Mouse (Mus musculus): ENCODE results near the gene Ctdspl. TPM values are rescaled to one million over a fixed set of nuclear protein-coding genes. Genes with fewer than 3 reads are reported as not detected.
A peak's percentile ranks its signal among the peaks of the same experiment; 100 is the strongest.

Ctdspl gene
- polyA plus RNA-seq, 1 experiment from 2014 or later, result 3.7 TPM

DNA sequence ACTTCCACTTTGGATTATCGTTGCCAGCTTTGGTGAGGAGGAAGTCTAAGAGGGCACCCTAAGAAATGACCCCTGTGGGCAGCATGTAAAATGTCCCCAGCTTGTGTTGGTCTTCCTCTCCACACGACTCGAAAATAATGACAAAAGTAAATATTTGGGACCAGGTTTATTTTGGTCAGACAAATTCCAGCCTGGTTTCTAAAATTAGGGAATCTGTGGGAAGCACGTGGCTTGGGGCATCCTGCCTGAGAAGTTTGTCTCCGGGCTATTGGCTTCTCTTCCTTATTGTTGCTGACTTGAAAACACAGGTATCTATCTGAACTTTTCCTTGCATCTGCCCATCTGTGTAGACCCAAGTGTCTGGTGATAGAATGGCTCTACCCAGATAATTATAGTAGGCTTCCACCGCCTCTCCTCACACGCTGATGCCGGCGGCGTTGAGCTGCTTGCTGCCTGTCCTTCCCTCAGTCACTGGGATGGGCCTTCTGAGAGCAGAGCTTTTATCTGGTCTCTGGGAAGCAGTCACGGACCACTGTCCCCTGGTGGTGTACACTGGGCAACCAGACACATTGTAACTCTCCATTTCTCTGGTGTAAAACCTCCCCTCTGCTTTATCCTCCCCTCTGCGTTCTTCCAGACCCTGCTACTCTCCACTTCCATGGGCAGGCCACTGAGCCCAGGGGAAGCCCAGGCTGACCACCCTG is 68.4 kb downstream of the Ctdspl start:
- no peaks in the 10 kb centered on the region for H3K9me3 ChIP-seq (replicated peaks; ENCODE audit: control insufficient read depth, low read length)
- no peak overlapping the region for H3K27ac ChIP-seq (ENCODE audit: low read length)
- H3K4me3 ChIP-seq (ENCODE audit: low read depth, low read length), result no peak overlapping the region
- H3K4me2 ChIP-seq (ENCODE audit: low read depth, low read length), result no peak overlapping the region
- H3K27me3 ChIP-seq (ENCODE audit: control insufficient read depth, insufficient read depth, low read depth, low read length), result no peaks in the 10 kb centered on the region
- 48% methylated on average over 12 of the region's 12 CpGs for WGBS (ENCODE audit: insufficient replicate concordance)
- peaks cover 30% of the 10 kb centered on the region for H3K4me1 ChIP-seq (ENCODE audit: control insufficient read depth, low read depth, low read length)
- ATAC-seq (ENCODE audit: low read depth), result no peak
- no peak overlapping the region for H3K9ac ChIP-seq (ENCODE audit: low read depth, low read length)
- no peaks in the 10 kb centered on the region for H3K36me3 ChIP-seq (ENCODE audit: control insufficient read depth, insufficient read depth)

DNA sequence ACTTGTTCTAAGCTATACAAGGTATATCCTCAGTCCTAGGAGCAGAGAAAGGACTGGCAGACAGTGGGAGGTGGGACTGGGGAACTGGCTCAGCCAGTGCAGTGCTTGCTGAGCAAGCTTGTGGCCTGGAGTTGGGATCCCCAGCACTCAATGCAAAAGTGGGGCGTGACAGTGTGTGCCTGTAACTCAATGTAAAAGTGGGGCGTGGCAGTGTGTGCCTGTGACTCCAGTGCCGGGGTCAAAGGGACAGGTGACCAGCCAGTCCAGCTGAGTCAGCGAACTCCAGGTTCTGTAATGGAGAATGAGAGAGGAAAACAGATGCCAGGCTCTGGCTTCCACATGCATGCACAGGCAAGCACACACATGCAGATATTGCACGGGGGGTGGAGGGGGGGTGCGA is 69.3 kb downstream of the Ctdspl start:
- H3K4me1 ChIP-seq (ENCODE audit: control insufficient read depth, low read depth, low read length), result peaks cover 30% of the 10 kb centered on the region
- H3K36me3 ChIP-seq (ENCODE audit: control insufficient read depth, insufficient read depth), result no peaks in the 10 kb centered on the region
- WGBS (ENCODE audit: insufficient replicate concordance), result 56% methylated on average over 6 of the region's 6 CpGs
- peak; percentile 49; the same call in 1 of the 2 replicates for ATAC-seq (ENCODE audit: low read depth)
- no peak overlapping the region for H3K9ac ChIP-seq (ENCODE audit: low read depth, low read length)
- H3K4me2 ChIP-seq (ENCODE audit: low read depth, low read length), result no peak overlapping the region
- no peak overlapping the region for H3K27ac ChIP-seq (ENCODE audit: low read length)
- H3K9me3 ChIP-seq (replicated peaks; ENCODE audit: control insufficient read depth, low read length), result no peaks in the 10 kb centered on the region
- H3K4me3 ChIP-seq (ENCODE audit: low read depth, low read length), result no peak overlapping the region
- no peaks in the 10 kb centered on the region for H3K27me3 ChIP-seq (ENCODE audit: control insufficient read depth, insufficient read depth, low read depth, low read length)

DNA sequence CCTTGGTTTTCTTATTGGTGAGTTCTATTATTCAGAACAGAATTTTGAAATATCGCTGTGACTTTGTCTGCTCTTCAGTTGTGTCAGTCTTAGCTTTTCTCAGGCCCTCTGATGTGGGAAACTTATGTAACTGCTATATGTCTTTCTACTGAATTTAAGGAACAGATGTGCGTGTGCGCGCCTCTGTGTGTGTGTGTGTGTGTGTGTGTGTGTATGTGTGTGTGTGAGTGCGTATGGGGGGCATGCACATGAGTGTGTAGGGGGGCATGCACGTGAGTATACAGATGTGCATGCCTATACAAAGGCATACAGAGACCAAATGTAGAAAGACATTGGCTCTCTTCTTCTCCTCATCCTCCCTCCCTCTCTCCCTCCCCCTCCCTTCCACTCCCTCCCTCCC is 71.0 kb downstream of the Ctdspl start:
- 81% methylated on average over 6 of the region's 6 CpGs for WGBS (ENCODE audit: insufficient replicate concordance)
- no peak overlapping the region for H3K27ac ChIP-seq (ENCODE audit: low read length)
- peaks cover 23% of the 10 kb centered on the region for H3K4me1 ChIP-seq (ENCODE audit: control insufficient read depth, low read depth, low read length)
- H3K9ac ChIP-seq (ENCODE audit: low read depth, low read length), result no peak overlapping the region
- no peak for ATAC-seq (ENCODE audit: low read depth)
- no peaks in the 10 kb centered on the region for H3K9me3 ChIP-seq (replicated peaks; ENCODE audit: control insufficient read depth, low read length)
- no peaks in the 10 kb centered on the region for H3K36me3 ChIP-seq (ENCODE audit: control insufficient read depth, insufficient read depth)
- H3K27me3 ChIP-seq (ENCODE audit: control insufficient read depth, insufficient read depth, low read depth, low read length), result no peaks in the 10 kb centered on the region
- no peak overlapping the region for H3K4me2 ChIP-seq (ENCODE audit: low read depth, low read length)
- no peak overlapping the region for H3K4me3 ChIP-seq (ENCODE audit: low read depth, low read length)

DNA sequence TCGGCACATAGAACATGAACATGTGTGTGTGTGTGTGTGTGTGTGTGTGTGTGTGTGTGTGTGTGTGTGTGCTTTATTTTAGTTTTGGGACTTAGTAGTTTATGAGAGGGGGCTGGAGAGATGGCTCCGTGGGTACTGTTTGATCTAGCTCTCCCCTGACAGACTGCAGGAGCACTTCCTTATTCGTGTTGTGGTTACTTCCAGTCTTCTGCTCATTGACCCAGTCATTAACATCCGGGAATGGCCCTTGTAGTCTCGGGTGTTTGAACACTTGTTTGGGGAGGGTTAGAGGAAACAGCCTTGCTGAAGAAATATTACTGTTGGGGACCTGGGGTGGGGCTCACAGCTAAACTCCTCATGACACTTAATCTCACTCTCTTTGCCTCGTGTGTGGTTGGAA is 73.9 kb downstream of the Ctdspl start:
- no peak for ATAC-seq (ENCODE audit: low read depth)
- Histone ChIP-seq H3K36me3 (ENCODE audit: control insufficient read depth, insufficient read depth) (no peaks in the 10 kb centered on the region), H3K4me2 (ENCODE audit: low read depth, low read length) (no peak overlapping the region), H3K9me3 (replicated peaks; ENCODE audit: control insufficient read depth, low read length) (no peaks in the 10 kb centered on the region), H3K27me3 (ENCODE audit: control insufficient read depth, insufficient read depth, low read depth, low read length) (no peaks in the 10 kb centered on the region), H3K4me3 (ENCODE audit: low read depth, low read length) (no peak overlapping the region), H3K4me1 (ENCODE audit: control insufficient read depth, low read depth, low read length) (peaks cover 26% of the 10 kb centered on the region), H3K27ac (ENCODE audit: low read length) (no peak overlapping the region), H3K9ac (ENCODE audit: low read depth, low read length) (no peak overlapping the region)
- 21% methylated on average over 6 of the region's 6 CpGs for WGBS (ENCODE audit: insufficient replicate concordance)

DNA sequence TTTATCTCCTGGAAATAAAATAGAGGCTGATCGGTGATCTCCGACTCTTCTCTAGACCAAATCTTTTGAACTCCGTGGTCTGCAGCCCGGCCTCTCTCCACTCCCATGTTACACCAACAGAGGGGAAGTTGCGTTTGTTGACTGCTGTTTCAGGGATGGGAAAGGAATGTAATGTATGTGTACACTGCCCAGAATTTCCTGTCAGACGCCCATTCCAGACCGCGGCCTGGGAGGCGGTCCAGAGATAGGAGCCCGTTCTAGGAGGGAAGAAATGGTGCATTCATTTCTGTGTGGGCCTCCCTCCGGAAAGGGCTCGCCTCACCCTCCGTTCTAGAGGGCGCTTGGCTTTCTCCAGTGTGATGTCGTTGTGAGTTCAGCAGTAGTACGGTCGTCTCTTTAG is 76.0 kb downstream of the Ctdspl start:
- WGBS (ENCODE audit: insufficient replicate concordance), result 12% methylated on average over 17 of the region's 17 CpGs
- H3K4me1 ChIP-seq (ENCODE audit: control insufficient read depth, low read depth, low read length), result peaks cover 17% of the 10 kb centered on the region

DNA sequence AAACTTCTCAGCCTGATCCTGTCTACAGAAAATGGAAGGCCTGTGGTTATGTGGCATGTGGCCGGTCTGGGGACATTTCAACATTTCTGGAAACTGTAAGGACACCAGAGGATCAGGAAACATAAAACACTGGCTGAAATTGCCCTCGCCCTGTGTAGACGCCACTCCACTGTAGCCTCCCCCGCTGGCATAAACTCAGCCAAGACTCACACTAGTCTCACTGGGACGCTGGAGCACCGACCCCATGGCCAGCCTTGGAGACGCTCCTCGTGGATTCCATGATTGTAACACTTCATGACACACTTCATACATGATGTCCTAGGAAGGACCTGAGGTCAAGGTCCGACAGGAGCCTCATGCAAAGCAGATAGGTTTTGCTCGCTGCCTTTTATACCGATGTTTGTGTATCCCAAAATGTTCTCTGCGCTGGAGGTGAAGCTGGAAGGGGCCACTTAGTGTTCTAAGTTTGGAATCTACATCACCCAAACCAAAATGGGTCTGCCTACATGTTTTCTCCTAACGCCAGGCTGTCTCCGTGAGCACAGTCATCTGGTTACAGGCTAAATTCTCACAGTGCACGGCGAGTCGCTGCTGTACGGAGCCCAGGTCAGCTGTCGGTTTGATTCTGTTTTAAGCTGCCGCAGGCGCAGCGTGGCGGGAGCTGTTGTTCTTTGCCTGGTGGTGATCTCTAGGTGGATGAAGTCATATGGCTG is 77.9 kb downstream of the Ctdspl start:
- H3K27me3 ChIP-seq (ENCODE audit: control insufficient read depth, insufficient read depth, low read depth, low read length), result no peaks in the 10 kb centered on the region
- H3K36me3 ChIP-seq (ENCODE audit: control insufficient read depth, insufficient read depth), result no peaks in the 10 kb centered on the region
- no peak for ATAC-seq (ENCODE audit: low read depth)
- no peaks in the 10 kb centered on the region for H3K9me3 ChIP-seq (replicated peaks; ENCODE audit: control insufficient read depth, low read length)
- H3K9ac ChIP-seq (ENCODE audit: low read depth, low read length), result no peak overlapping the region
- WGBS (ENCODE audit: insufficient replicate concordance), result 71% methylated on average over 23 of the region's 23 CpGs
- H3K27ac ChIP-seq (ENCODE audit: low read length), result no peak overlapping the region
- no peak overlapping the region for H3K4me2 ChIP-seq (ENCODE audit: low read depth, low read length)
- no peak overlapping the region for H3K4me3 ChIP-seq (ENCODE audit: low read depth, low read length)
- peaks cover 17% of the 10 kb centered on the region for H3K4me1 ChIP-seq (ENCODE audit: control insufficient read depth, low read depth, low read length)

More for the DNA sequence above, 76.0 kb downstream of the Ctdspl start:
- Histone ChIP-seq H3K4me2 (ENCODE audit: low read depth, low read length) (no peak overlapping the region; the same call in 1 of the 2 replicates), H3K27me3 (ENCODE audit: control insufficient read depth, insufficient read depth, low read depth, low read length) (no peaks in the 10 kb centered on the region), H3K36me3 (ENCODE audit: control insufficient read depth, insufficient read depth) (no peaks in the 10 kb centered on the region), H3K9ac (ENCODE audit: low read depth, low read length) (no peak overlapping the region), H3K27ac (ENCODE audit: low read length) (peak overlapping the region; percentile 64), H3K4me3 (ENCODE audit: low read depth, low read length) (no peak overlapping the region), H3K9me3 (replicated peaks; ENCODE audit: control insufficient read depth, low read length) (no peaks in the 10 kb centered on the region)
- ATAC-seq (ENCODE audit: low read depth), result peak; percentile 59

DNA sequence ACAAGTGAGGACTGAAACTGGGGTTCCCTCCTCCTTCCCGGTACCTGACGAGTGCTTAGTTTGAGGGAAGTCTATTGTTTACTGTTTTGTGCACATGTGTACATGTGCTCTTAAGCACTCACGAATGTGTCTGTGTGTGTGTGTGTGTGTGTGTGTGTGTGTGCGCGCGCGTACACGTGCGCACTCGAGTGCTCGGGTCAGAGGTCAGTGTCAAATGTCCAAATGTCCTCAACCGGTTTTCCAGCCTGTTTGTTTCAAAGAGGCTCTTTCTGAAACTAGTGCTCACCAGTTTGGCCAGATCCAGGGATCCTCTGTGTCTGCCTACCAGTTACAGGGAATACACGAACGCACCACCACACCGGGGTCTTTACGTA is 78.4 kb downstream of the Ctdspl start:
- H3K4me3 ChIP-seq (ENCODE audit: low read depth, low read length), result no peak overlapping the region
- H3K4me1 ChIP-seq (ENCODE audit: control insufficient read depth, low read depth, low read length), result peaks cover 17% of the 10 kb centered on the region
- no peaks in the 10 kb centered on the region for H3K36me3 ChIP-seq (ENCODE audit: control insufficient read depth, insufficient read depth)
- no peak overlapping the region for H3K9ac ChIP-seq (ENCODE audit: low read depth, low read length)
- no peak for ATAC-seq (ENCODE audit: low read depth)
- H3K27me3 ChIP-seq (ENCODE audit: control insufficient read depth, insufficient read depth, low read depth, low read length), result no peaks in the 10 kb centered on the region
- no peaks in the 10 kb centered on the region for H3K9me3 ChIP-seq (replicated peaks; ENCODE audit: control insufficient read depth, low read length)
- no peak overlapping the region for H3K27ac ChIP-seq (ENCODE audit: low read length)
- no peak overlapping the region for H3K4me2 ChIP-seq (ENCODE audit: low read depth, low read length)
- WGBS (ENCODE audit: insufficient replicate concordance), result 80% methylated on average over 16 of the region's 16 CpGs

DNA sequence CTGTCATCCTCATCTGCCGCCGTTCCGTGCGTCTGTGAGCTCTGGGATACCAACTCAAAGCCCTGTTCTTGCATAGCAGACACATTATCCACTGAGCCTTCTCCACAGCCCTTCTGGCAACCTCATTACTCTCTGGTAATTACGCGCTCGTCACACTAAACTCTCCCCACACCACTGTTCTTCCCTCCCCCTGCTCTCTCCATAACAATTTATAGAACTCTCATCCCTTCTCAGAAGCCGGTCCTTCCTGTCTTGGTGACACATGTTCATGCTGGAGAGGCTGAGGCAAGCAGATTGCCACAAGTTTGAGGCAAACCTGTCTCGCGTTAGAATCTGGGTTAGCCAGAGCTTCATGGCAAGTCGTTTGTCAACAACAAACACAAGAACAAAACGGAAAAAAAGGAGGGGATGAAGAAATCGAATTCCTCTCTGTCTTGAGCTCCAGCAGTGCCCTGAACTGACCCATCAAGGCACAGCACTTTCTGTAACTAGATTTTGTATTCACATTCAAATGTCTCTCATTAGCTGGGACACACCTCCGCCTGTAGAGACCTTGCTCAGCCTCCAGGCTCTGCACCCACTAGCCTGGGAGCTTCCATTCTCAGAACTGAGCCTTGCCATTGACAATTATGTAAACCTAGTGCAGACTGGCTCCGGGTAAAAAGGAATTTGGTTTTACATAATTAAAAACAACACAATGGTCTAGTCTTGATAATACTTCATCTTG is 79.2 kb downstream of the Ctdspl start:
- no peak for ATAC-seq (ENCODE audit: low read depth)
- WGBS (ENCODE audit: insufficient replicate concordance), result 77% methylated on average over 15 of the region's 15 CpGs
- H3K4me2 ChIP-seq (ENCODE audit: low read depth, low read length), result no peak overlapping the region

DNA sequence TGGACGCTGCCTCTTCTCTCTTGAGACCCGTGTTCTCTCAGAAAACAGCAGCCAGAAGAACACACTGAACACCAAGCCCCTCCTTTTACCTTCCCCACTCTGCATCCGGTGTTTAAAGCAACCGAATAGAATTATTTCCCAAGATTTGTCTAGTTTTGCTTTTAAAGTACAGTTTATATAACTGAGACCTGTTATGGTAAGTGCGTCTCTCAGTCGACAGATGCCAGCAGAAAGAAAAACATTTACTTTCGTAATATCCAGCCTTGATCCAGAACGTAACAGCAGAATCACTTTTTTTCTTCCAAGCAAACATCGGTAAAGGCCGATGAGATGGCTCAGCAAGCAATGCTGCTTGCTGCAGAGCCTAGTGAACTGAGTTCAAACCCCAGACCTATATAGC is 81.0 kb downstream of the Ctdspl start:
- no peaks in the 10 kb centered on the region for H3K36me3 ChIP-seq (ENCODE audit: control insufficient read depth, insufficient read depth)
- no peak for ATAC-seq (ENCODE audit: low read depth)
- H3K9me3 ChIP-seq (replicated peaks; ENCODE audit: control insufficient read depth, low read length), result no peaks in the 10 kb centered on the region
- H3K27ac ChIP-seq (ENCODE audit: low read length), result no peak overlapping the region
- H3K4me1 ChIP-seq (ENCODE audit: control insufficient read depth, low read depth, low read length), result peaks cover 9% of the 10 kb centered on the region
- H3K4me3 ChIP-seq (ENCODE audit: low read depth, low read length), result no peak overlapping the region
- 73% methylated on average over 10 of the region's 10 CpGs for WGBS (ENCODE audit: insufficient replicate concordance)
- no peaks in the 10 kb centered on the region for H3K27me3 ChIP-seq (ENCODE audit: control insufficient read depth, insufficient read depth, low read depth, low read length)
- no peak overlapping the region for H3K9ac ChIP-seq (ENCODE audit: low read depth, low read length)
- H3K4me2 ChIP-seq (ENCODE audit: low read depth, low read length), result no peak overlapping the region

More for the DNA sequence above, 79.2 kb downstream of the Ctdspl start:
- Histone ChIP-seq H3K27me3 (ENCODE audit: control insufficient read depth, insufficient read depth, low read depth, low read length) (no peaks in the 10 kb centered on the region), H3K9me3 (replicated peaks; ENCODE audit: control insufficient read depth, low read length) (no peaks in the 10 kb centered on the region), H3K36me3 (ENCODE audit: control insufficient read depth, insufficient read depth) (no peaks in the 10 kb centered on the region), H3K9ac (ENCODE audit: low read depth, low read length) (no peak overlapping the region), H3K4me3 (ENCODE audit: low read depth, low read length) (no peak overlapping the region), H3K27ac (ENCODE audit: low read length) (no peak overlapping the region), H3K4me1 (ENCODE audit: control insufficient read depth, low read depth, low read length) (peaks cover 17% of the 10 kb centered on the region)
